Mouse (Mus musculus) mouse embryonic stem cell (cell line): ENCODE measurements around the gene Lcn2.

ENCODE experiments used
- in situ Hi-C, 2 experiments: fragments of 300-500 bp; cut with MboI; formaldehyde crosslinking; loops; 1 replicate in 1 of 2; 3 replicates in 1 of 2; pipeline ENCODE4 v1.14.3; 2019 to 2020; ENCODE audit warnings: low sequenced_read_pairs in 2 of 2, low pct_unique_long_range_greater_than_20kb in 1 of 2, mixed read lengths in 1 of 2; ENCODE audit not compliant: unreplicated experiment in 1 of 2

Gene Lcn2

DNA sequence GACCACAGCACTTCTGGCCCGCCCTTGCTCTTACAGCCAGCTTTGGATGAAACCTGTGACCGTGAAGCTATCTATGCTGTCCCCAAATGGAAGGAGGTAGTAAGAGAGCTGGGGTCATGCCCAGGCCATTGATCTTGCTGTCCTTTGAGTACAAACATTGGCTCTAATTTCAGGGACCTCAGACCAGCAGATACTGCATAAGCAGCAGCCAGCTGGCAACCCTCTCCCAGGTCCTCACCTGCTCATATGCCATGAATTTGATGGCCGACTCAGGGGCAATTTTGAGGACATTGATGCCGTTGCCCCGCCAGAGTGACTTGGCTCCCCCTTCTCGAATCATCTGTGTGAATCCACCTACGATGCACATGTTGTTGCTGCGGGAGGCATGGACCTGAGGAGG, 29.4 kb upstream of the Lcn2 start:
- in situ Hi-C loops: no loop called here

DNA sequence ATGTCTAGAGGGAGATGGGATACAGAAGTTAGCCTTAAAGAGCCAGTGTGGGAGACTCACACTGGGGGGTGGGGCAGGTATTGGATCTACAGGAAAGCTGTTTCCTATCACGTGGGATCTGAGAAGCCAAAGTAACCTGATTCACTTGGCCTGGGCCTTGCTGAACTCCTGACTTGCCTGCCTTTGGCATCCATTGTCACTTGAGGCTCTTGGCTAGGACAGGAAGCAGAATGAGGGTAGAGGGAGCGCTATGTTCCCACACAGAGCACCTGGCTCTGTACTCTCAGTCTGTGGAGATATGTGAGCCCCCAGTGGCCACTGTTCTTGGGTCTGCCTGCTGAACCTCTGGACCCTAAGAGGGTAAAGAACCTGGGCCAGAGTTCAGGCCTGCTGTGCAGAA, 28.5 kb upstream of the Lcn2 start:
- in situ Hi-C loops: no loop called here

DNA sequence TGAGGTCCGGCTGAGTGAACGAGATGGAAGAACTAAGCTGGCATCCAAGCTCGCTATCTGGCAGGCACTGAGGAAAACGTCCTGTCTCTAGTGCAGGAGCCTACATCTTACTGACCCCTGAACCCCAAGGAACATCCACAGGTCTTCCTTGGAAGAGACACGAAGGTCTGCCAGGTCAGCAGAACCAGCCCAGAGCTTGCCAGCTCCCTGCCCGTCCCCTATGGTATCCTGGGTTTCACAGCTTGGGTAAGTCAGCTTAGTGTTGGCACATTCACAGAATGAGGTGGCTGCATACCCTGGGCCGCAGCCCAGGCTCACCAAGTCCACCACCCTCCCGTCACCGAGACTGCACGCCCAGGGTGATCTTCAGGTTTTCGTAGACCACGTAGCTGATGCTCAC, 27.7 kb upstream of the Lcn2 start:
- in situ Hi-C loops: no loop called here

DNA sequence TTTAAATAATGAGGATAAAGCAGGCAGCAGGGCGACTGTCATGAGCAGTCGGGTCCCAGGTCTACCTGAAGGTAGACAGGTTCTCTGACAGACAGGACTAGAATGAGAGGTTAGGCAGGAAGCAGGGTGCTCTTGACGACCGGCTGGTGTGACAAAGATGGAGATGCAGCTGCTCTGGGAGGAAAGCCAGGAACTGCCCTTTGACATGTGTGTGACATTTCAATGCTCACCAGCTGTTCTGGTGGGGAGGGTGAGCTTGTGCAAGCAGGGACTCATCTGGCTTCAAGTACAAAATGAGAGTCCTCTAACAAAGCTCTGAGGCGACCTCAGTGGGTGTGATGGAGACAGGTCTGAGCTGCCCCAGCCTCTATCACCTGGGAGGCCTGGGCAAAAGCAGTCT, 25.9 kb upstream of the Lcn2 start:
- in situ Hi-C loops: no loop called here

DNA sequence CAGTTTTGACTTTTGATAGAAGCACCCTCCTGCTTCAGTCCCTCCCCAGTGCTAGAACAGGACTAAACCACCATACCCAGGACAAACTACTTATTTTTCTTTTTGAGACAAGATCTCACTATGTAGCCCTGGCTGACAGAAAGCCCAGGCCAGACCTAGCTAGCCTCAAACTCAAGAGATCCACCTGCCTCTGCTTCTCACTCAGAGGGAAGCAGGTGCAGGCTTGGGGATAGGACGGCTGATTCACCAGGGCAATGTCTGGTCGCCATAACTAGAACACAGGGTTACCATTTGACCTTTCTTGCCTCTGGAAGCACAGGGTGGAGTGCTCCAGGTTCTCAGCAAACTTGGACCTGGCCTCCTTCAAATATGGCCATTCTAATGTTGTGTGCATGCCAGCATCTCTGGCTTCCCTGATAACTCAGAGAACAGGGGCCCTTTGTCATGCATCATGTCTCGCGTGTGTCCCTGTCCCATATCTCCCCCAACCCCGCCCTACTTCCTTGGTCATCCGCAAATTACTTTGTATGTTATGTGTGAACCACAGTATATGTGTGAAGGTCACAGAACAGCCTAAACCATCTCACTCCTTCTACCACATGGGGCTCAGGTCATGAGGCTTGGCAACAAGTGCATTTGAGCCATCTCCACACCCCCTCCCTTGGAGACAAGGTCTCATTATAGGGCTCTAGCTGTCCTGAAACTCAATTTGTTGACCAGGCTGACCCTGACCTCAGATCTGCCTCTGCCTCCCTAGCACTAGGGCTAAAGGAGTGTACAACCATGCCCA, 24.9 kb upstream of the Lcn2 start:
- in situ Hi-C loops: no loop called here

DNA sequence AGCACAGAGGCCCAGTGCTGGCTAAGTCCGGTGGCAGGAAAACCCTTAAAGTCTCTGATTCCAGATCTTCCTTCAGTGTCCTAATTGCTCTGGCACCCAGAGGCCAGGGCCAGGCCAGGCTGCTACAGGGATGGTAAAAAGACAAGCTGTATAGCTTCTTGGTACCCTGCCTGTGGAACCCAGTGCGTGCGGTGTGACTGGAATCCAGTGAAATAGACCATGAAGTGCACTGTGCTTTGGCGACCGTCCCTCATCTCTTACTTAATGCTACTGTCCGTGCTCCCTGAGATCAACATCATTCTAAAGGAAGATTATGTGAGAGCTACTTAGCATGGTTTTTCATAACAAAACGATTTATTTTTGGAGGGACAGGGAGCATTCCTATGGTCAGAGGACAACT, 23.4 kb upstream of the Lcn2 start:
- in situ Hi-C loops: no loop called here

DNA sequence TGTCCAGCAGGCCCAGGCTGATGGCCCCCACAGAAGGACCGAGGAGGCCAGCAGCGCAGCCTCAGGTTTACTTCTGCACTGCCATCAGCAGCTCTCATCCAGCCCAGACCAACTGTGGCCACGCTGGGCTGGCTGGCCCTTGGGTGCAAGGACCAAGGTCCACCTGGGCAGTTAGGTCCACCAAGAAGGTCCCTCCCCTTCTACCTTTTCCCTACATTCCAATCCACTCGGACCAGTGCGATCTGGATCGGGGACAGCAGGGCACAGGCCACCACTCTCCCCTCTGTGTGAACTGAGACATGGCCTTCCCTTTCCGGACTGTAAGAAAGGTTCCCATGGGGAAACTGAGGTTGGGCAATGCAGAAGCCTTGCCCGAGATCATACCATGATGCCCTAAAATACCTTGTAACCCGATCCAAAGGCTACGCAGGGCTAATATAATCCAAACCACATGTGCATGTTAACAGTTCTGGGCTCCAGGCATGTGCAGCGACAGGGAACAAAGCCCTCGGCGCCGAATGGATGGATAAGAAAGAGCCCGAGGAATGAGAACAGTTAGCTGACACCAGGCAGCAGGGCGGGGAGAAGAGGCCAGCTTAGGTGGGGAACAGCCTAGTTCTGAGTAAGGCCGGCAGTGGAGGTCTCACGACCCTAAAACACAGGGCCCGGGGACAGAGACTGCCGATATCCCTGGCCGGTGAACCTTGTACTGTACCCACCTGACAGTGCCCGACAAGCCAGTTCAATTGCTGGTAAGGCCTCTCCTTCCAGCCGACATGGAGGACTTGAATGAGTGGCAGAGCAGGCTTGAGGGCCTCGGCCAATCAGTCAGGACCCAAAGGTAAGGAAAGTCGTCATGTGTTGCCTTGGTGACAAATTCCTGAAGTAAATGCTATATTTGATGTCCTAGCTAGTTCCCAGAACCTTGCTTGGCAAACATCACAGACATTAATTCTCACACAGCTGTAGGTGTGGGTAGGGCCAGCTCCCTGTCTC, 20.7 kb upstream of the Lcn2 start:
- in situ Hi-C loops: loop anchor here in 1 of 2 experiments (10.0 kb wide), 1 partner anchor 76 kb away; no protein-coding TSS in a partner anchor

DNA sequence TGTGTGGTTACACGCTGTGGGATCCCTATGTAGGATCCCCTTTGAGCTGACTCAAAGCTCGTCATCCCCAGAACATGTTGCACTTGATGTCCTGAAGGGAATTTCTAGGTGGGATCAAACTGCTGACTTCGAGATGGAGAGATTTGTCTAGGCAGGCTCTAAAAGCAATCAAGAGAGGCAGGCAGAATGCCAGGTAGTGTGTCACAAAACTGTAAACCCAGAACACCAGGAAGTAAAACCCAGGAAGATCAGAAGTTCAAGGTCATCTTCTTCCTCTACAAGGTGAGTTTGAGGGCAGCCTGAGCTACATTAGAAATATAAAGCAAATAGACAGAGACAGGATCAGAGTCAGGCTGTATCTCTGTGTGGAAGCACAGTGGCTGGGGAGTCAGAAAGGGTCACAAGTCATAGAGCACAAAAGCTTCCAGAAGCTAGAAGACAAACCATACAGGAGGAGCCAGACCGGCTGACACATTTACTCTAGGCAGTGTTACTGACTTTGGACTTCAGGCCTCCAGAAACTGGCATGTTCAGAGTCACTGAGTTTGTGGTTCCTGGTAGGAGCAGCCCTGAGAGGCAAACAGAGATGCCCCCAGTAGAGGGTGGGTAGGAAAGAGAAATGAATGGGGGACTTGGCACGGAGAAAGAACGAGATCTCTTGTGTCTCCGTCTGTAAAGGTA, 19.2 kb upstream of the Lcn2 start:
- in situ Hi-C loops: loop anchor here in 1 of 2 experiments (10.0 kb wide), 1 partner anchor 78 kb away; no protein-coding TSS in a partner anchor

DNA sequence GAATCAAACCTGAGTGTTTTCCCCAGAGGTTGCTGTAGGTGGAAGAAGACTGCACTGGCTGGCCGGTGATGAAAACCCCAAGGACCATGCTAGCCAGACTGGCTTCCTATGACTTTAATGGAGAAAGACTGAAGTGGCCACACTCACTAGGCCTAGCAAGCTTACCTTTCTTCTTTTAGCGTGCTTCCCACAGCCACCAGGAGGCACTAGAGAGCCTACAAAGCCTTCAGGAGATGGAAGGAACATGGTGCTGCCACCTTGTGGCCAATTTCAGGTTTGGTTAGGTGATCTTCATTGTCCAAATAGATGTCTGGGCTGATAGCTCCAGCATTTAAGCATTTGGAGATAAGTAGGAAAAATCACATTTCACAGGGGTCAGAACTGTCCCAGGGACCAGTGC, 16.6 kb upstream of the Lcn2 start:
- in situ Hi-C loops: loop anchor here (5.0 to 10.0 kb wide), 3 partner anchors 80 to 163 kb away; no protein-coding TSS in a partner anchor

DNA sequence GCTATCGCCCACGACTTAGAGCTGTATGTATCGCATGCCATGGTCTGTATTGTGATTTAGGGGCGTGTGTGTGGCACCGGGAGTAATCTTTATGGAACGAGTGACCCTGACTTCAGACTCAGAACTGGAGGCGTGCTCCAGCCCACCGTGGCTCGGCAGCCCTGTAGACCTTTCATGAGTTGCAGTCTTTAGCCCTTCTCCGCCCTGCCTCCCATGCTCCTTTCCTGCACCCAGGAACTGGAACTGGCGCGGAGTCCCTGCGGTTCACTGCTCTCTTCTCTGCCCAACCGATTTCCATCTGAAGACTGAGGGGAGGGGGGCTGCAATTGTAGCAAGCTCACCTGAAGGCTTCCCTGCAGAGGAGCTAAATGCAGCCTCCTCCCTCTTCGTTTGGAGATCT, 8.6 kb upstream of the Lcn2 start:
- in situ Hi-C loops: no loop called here

DNA sequence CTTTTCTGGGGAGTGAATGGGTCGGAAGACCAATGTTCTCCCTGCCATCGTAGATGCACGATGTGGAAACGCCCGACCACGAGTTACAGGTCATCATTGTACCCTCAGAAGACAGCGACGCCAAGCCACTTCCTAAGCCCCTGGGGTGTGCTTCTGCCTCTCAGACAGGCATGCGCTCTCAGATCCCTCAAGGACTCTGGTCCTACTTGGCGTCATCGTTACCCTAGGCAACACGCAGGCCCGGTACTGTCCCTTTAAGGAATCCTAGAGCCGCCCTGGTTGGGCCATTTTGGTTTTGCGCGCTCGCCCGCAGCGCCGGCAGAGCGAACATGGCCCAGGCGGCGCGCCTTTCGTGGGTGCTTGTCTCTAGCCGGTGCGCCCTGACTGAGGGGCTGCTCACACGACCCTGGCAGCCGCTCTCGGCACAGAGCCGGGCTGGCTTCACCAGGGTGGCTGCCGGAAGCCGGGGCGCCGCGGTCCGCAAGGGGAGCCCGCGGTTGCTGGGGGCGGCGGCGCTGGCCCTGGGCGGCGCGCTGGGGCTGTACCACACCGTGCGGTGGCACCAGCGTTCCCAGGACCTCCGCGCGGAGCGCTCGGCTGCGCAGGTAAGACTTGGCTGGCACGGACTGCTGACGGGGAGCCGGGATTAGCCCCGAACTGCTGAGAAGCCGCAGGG, 8.0 kb upstream of the Lcn2 start:
- in situ Hi-C loops: no loop called here

DNA sequence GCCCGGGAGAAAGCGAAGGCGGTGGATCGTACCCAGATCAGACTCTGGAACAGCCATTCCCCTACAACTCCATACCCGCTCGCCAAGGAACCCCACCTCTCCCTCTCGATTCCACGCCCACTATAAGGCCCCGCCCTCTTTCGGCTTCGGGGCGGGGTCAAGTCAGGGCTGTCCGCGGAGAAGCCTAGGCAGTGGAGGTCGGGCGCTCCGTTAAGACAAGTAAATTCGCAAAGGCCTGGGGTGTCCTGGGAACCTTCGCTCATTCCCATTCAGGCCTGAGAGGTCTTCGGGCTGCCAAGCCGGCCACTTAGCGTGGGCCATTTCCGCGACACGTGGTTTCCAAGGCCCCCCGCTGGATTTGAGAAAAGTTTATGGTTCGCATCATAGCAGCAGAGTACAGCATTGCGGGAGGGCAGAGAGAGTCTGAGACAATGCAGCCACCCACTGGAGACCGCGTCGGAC, 7.5 kb upstream of the Lcn2 start, which contains the start of gene Ptges2:
Ptges2 (plus strand) TSS at position 413 of the 462 bp plus-strand sequence.
- in situ Hi-C loops: no loop called here

DNA sequence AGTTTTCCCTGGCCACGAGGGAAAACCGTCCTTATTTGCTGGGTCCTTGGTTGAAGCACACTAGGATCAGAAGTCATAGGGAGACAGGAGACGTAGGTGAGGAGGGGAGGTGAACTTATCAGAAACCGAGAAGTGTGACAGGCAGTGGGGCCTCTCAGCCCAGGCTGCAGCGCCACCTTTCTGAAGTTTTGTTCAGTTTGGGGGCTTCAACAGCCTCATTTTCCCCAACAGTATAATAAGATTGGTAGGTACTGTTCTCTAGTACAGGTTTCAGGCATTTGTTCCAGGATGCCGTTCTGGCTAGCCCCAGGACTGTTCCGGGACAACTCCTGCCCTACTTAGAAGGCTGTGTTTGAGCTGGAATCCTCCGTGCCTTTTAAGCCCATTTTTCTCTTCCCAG, 6.9 kb upstream of the Lcn2 start:
- in situ Hi-C loops: no loop called here

DNA sequence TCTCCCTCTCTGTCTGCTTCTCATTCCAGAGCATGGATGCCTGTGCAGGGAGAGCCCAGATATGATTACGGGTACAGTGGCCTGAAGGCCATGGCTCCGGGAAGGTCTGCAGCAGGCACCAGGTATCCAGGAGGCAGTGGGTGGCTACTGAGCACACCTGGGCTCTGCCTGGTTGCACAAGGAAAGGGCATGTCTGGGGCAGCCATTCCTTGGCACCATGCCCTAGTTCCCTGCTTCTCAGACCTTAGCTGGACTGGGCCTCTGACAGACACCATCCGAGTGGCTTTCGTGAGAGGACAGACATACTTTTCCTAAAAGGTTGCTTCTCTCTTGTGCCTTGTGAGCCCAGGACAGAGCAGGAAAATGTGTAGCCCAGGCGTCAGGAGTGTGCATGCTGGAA, 4.0 kb upstream of the Lcn2 start:
- in situ Hi-C loops: no loop called here

DNA sequence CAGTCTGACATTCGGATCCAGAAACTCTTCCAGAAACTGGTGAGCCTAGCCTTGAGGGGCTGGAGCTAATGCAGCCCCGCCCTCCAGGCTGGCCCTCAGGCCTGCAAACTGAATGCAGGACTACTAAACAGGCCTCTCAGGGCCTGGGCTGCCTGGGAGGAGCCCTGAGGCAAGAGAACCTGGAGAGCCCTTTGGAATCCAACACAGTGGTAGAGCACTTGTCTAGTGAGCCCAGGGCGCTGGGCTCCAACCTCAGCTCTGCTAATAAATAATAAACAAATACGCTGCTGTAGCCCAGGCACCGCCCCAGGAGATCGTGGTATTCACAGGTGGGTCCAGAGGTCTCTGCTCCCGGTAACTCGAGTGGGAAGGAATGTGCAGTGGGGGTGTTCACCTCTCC, 2.8 kb upstream of the Lcn2 start:
- in situ Hi-C loops: no loop called here

DNA sequence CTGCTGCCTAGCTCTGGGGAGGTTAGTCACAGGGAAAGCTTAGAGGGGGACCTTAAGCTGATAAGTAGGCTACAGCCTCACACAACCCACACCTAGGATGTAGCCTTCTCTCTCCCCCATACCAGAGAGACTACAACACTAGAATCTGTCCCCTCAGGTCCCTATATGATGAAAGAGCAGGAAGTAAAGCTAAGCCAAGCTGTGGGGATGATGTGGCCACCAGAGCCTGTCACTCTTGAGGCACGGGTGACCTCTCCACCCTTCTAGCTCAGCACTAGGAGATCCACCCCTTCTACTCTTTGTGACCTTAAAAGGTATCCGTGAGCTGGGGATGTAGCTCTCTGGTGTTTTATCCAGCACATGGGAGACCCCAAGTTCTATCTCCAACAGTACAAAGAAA, 1.1 kb upstream of the Lcn2 start:
- in situ Hi-C loops: no loop called here

DNA sequence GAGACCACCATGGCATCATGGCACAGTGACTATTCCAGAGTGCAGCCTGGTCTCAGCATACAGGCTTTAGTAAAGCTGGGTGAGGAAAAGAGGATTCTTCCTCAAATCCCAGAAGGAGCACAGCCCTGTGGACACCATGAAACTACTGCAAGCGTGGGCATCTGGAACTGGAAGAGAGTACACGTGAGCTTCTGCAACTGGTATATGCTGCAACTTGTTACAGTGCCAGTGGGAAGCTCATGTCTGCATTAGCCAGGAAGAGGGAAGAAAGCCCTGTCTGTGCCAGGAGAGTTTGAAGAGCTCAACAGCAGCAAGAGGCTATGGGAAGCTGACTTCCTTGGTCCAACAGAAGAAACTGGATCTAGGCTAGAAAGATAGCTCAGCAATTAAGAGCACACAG, 5.4 kb downstream of the Lcn2 start:
- in situ Hi-C loops: no loop called here

DNA sequence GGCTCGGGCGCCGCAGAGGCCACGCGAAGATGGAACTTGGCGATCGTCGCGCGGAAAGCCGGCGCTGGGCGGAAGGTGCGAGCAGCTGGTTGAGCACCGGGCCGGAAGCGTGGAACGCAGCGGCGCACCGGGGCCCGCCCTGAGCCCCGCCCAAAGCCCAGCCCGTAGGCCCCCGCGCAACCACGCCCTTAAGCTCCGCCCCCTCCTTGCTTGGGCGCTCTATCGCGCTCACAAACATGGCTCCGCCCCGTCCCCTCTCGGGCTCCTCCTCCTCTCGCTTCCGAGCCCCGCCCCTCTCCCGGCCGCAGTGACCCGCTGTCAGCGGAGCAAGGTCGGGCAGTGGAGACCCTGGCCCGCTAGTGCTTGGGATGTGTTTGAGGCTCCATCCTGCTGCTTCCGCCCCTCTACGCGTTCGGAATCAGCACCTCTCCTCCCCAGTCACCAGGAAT, 6.3 kb downstream of the Lcn2 start, which contains the start of gene 1110008P14Rik:
1110008P14Rik (minus strand) TSS at position 164 of the 449 bp plus-strand sequence.
- in situ Hi-C loops: no loop called here
